Mouse (Mus musculus): ENCODE data around the gene Olfr320. TPM values are rescaled to one million over a fixed set of nuclear protein-coding genes. Genes with fewer than 3 reads are reported as not detected.

Gene Olfr320
- polyA plus RNA-seq, 1 experiment from 2014 or later, result not detected

DNA sequence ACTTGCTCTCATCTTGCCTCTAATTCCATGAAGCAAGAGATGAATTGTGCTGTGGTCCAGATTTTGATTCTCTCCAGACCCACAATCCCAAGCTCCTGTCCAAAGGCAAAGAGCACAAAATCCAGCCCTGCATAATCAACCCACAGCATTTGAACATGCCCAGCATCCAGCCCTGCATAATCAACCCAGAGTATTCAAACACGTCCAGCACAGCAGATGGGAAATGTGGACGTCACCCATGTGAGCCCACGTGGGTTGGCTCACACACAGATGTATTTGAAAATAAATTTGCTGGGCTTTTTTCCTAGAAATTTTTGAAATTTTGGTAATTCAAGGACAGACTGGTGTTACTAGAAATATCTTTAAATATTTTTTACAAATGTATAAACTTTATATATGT lies 52.5 kb downstream of the Olfr320 start:
- H3K4me3 ChIP-seq (ENCODE audit: low read length), result no peak overlapping the region
- H3K36me3 ChIP-seq (ENCODE audit: control insufficient read depth, insufficient read depth, low read length), result no peaks in the 10 kb centered on the region
- H3K27ac ChIP-seq (ENCODE audit: low read length), result no peak overlapping the region
- no peak overlapping the region for H3K4me2 ChIP-seq (ENCODE audit: low read depth, low read length)
- no peaks in the 10 kb centered on the region for H3K27me3 ChIP-seq (ENCODE audit: control insufficient read depth, insufficient read depth, low read depth, low read length)
- H3K9ac ChIP-seq (ENCODE audit: low read length), result no peak overlapping the region
- WGBS, result 48% methylated on average over 3 of the region's 3 CpGs
- no peaks in the 10 kb centered on the region for H3K9me3 ChIP-seq (ENCODE audit: control insufficient read depth, low read length)
- ATAC-seq (ENCODE audit: low read depth), result no peak
- H3K4me1 ChIP-seq (replicated peaks; ENCODE audit: control insufficient read depth, insufficient read depth, low read length), result no peaks in the 10 kb centered on the region

Other genes starting within 250 kb of the Olfr320 start
- not detected in 2 replicates for gene Gm12253, start 248.5 kb upstream of the Olfr320 start, polyA plus RNA-seq (2015; fragmentation: Nextera tagmentation; extraction: Ambion mirVana)
- gene Lypd9, start 228.2 kb upstream of the Olfr320 start, polyA plus RNA-seq (2015; fragmentation: Nextera tagmentation; extraction: Ambion mirVana), result not detected in 2 replicates
- not detected in 2 replicates for gene Olfr30, start 218.8 kb upstream of the Olfr320 start, polyA plus RNA-seq (2015; fragmentation: Nextera tagmentation; extraction: Ambion mirVana)
- gene Olfr332, start 188.5 kb upstream of the Olfr320 start, polyA plus RNA-seq (2015; fragmentation: Nextera tagmentation; extraction: Ambion mirVana), result 0.14 and 0.19 TPM in 2 replicates
- not detected in 2 replicates for gene Olfr331, start 178.5 kb upstream of the Olfr320 start, polyA plus RNA-seq (2015; fragmentation: Nextera tagmentation; extraction: Ambion mirVana)
- gene Olfr330, start 146.3 kb upstream of the Olfr320 start, polyA plus RNA-seq (2015; fragmentation: Nextera tagmentation; extraction: Ambion mirVana), result not detected in 2 replicates
- not detected in 2 replicates for gene Olfr329-ps, start 134.7 kb upstream of the Olfr320 start, polyA plus RNA-seq (2015; fragmentation: Nextera tagmentation; extraction: Ambion mirVana)
- gene Olfr328, start 125.5 kb upstream of the Olfr320 start, polyA plus RNA-seq (2015; fragmentation: Nextera tagmentation; extraction: Ambion mirVana), result 0.05 TPM in 1 of 2 replicates, not detected in the other
- not detected in 2 replicates for gene Olfr224, start 110.5 kb upstream of the Olfr320 start, polyA plus RNA-seq (2015; fragmentation: Nextera tagmentation; extraction: Ambion mirVana)
- gene Olfr325, start 103.4 kb upstream of the Olfr320 start, polyA plus RNA-seq (2015; fragmentation: Nextera tagmentation; extraction: Ambion mirVana), result not detected in 2 replicates
- not detected in 2 replicates for gene Olfr324, start 86.0 kb upstream of the Olfr320 start, polyA plus RNA-seq (2015; fragmentation: Nextera tagmentation; extraction: Ambion mirVana)
- gene 2210407C18Rik, start 65.0 kb upstream of the Olfr320 start, polyA plus RNA-seq (2015; fragmentation: Nextera tagmentation; extraction: Ambion mirVana), result not detected in 2 replicates
- gene Olfr323, start 50.6 kb upstream of the Olfr320 start, polyA plus RNA-seq (2015; fragmentation: Nextera tagmentation; extraction: Ambion mirVana), result not detected in 2 replicates
- 0.09 and 0.19 TPM in 2 replicates for gene Trim58, start 40.6 kb upstream of the Olfr320 start, polyA plus RNA-seq (2015; fragmentation: Nextera tagmentation; extraction: Ambion mirVana)
- gene Olfr322, start 22.3 kb upstream of the Olfr320 start, polyA plus RNA-seq (2015; fragmentation: Nextera tagmentation; extraction: Ambion mirVana), result not detected in 2 replicates
- gene Olfr319, start 18.1 kb downstream of the Olfr320 start, polyA plus RNA-seq (2015; fragmentation: Nextera tagmentation; extraction: Ambion mirVana), result not detected in 2 replicates
- gene Olfr318, start 42.9 kb downstream of the Olfr320 start, polyA plus RNA-seq (2015; fragmentation: Nextera tagmentation; extraction: Ambion mirVana), result not detected in 2 replicates
- not detected in 2 replicates for gene Olfr317, start 58.1 kb downstream of the Olfr320 start, polyA plus RNA-seq (2015; fragmentation: Nextera tagmentation; extraction: Ambion mirVana)
- gene Olfr316, start 71.6 kb downstream of the Olfr320 start, polyA plus RNA-seq (2015; fragmentation: Nextera tagmentation; extraction: Ambion mirVana), result not detected in 2 replicates
- gene Olfr315, start 92.1 kb downstream of the Olfr320 start, polyA plus RNA-seq (2015; fragmentation: Nextera tagmentation; extraction: Ambion mirVana), result not detected in 2 replicates
- gene Olfr314, start 101.9 kb downstream of the Olfr320 start, polyA plus RNA-seq (2015; fragmentation: Nextera tagmentation; extraction: Ambion mirVana), result not detected in 2 replicates
- 11.9 and 15.8 TPM in 2 replicates for gene Fam183b, start 120.9 kb downstream of the Olfr320 start, polyA plus RNA-seq (2015; fragmentation: Nextera tagmentation; extraction: Ambion mirVana)
- not detected in 2 replicates for gene Olfr313, start 133.9 kb downstream of the Olfr320 start, polyA plus RNA-seq (2015; fragmentation: Nextera tagmentation; extraction: Ambion mirVana)
- gene Olfr312, start 148.1 kb downstream of the Olfr320 start, polyA plus RNA-seq (2015; fragmentation: Nextera tagmentation; extraction: Ambion mirVana), result 0.08 TPM in 1 of 2 replicates, not detected in the other
- gene Olfr311, start 158.2 kb downstream of the Olfr320 start, polyA plus RNA-seq (2015; fragmentation: Nextera tagmentation; extraction: Ambion mirVana), result not detected in 2 replicates
- gene Gm12258, start 166.1 kb downstream of the Olfr320 start, polyA plus RNA-seq (2015; fragmentation: Nextera tagmentation; extraction: Ambion mirVana), result 8.0 and 9.0 TPM in 2 replicates
- gene 2810021J22Rik, start 186.1 kb downstream of the Olfr320 start, polyA plus RNA-seq (2015; fragmentation: Nextera tagmentation; extraction: Ambion mirVana), result 6.9 and 7.1 TPM in 2 replicates
- 4.7 and 6.2 TPM in 2 replicates for gene Zfp39, start 223.1 kb downstream of the Olfr320 start, polyA plus RNA-seq (2015; fragmentation: Nextera tagmentation; extraction: Ambion mirVana)
- gene Btnl10, start 236.8 kb downstream of the Olfr320 start, polyA plus RNA-seq (2015; fragmentation: Nextera tagmentation; extraction: Ambion mirVana), result 0.08 and 0.38 TPM in 2 replicates